Mouse (Mus musculus): ENCODE data around the gene Sema3b. TPM values are rescaled to one million over a fixed set of nuclear protein-coding genes. Genes with fewer than 3 reads are reported as not detected.

Gene Sema3b
- 5.1 TPM in 2 replicates for polyA plus RNA-seq (2016; fragmentation: Nextera tagmentation; extraction: Ambion mirVana)

DNA sequence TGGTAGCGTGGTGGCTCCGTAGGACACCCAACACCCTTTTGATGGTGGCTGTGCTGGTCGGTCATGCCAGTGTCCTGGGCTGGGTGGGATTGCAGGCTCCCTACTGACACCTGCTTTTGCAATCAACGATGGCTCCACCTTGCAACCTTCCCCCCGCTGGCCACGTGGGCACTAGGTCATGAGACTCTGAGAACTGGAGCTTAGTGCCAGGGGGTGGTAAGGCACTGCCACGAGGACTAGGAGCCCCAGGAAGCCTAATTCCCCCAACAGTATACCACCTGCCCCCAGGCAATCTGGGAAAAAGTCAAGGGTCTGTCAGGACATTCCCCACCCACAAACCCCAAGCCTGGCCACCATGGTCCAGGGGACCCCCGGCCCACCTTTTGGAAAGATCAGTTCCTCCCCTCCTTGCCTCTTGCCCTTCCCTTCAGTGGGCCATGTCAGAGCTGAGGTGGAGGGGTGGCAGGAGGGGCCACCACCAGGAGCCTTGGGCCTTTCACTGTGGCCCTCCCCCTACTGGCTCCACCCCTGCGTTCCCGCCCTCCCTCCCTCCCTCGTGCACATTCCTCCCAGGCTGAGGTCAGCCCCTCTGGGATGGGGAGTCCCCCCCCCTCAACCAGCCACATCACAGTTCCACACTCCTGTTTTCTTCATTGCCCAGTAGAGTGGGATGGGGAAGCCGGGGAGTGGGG, at the start of gene Sema3b:
Gene Sema3b, minus strand, starts transcription at position 489 of the 692 bp plus-strand sequence.
- Histone ChIP-seq H3K9me3 (replicated peaks) (no peaks in the 10 kb centered on the region), H3K27ac (0 out of 2 replicates have a peak within 1 kb of the TSS, but pooled peaks have one; percentile 46), H3K4me2 (replicated peaks) (no peak within 1 kb of the TSS), H3K27me3 (peaks cover 3% of the 10 kb centered on the region; the same call in 1 of the 2 replicates), H3K36me3 (0 out of 2 replicates have a peak, but pooled peaks cover under 1% of the 10 kb centered on the region), H3K4me1 (peaks cover 72% of the 10 kb centered on the region), H3K4me3 (no peak within 1 kb of the TSS), H3K9ac (no peak within 1 kb of the TSS)
- 45% methylated on average over 11 of the region's 12 CpGs for WGBS
- ATAC-seq (ENCODE audit: low FRiP score): no peak

DNA sequence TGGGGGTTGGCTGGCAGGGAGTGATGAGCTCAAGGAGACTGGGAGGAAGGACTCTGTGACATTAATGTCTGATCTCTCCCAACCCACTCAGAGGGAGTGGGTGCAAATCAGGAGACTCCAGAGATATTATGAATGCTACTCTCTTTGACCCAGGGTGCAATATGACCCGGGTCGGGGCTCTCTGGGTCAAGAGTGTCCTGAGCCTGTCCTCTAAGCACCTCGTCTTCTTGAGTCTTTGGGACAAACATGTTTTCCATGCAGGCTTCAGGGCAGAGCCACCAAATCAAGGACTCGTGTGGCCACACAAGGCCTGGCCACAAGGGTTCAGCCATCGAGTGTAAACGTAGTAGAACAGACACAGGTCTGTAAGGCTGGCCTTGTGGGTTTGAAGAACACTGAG, 49.1 kb upstream of the Sema3b start:
- ATAC-seq (ENCODE audit: low FRiP score): no peak
- WGBS: 87% methylated on average over 6 of the region's 6 CpGs

DNA sequence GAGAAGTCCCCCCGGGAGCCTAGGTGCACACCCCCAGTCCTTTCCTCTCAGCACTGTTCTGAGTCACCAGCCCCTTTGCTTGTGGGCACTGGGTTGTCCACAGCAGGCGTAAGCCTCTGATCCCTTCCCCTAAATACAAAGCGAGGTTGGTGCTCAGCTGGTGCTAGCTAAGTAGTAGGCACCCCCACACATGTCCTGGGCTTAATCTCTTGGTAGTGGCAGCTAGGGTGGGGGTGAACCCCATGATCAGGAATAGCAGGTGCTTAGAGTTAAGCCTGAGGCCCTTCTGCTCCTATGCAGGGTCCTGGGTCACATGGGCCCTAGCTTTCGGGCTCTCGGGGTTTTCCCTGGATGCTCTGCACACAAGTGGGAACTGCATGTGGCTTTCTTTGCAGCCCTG, 48.1 kb upstream of the Sema3b start:
- 84% methylated on average over 5 of the region's 5 CpGs for WGBS
- H3K27ac ChIP-seq: no peak overlapping the region
- H3K9ac ChIP-seq: no peak overlapping the region
- no peak overlapping the region for H3K4me2 ChIP-seq (replicated peaks)
- no peak for ATAC-seq (ENCODE audit: low FRiP score)
- H3K4me1 ChIP-seq: 0 out of 2 replicates have a peak, but pooled peaks cover 9% of the 10 kb centered on the region
- H3K36me3 ChIP-seq: no peaks in the 10 kb centered on the region
- no peaks in the 10 kb centered on the region for H3K27me3 ChIP-seq
- no peak overlapping the region for H3K4me3 ChIP-seq
- no peaks in the 10 kb centered on the region for H3K9me3 ChIP-seq (replicated peaks)

More for the DNA sequence above, 49.1 kb upstream of the Sema3b start:
- no peaks in the 10 kb centered on the region for H3K27me3 ChIP-seq
- 0 out of 2 replicates have a peak, but pooled peaks cover 9% of the 10 kb centered on the region for H3K4me1 ChIP-seq
- H3K9me3 ChIP-seq (replicated peaks): no peaks in the 10 kb centered on the region
- H3K36me3 ChIP-seq: no peaks in the 10 kb centered on the region
- H3K27ac ChIP-seq: no peak overlapping the region
- no peak overlapping the region for H3K4me3 ChIP-seq
- no peak overlapping the region for H3K9ac ChIP-seq
- H3K4me2 ChIP-seq (replicated peaks): no peak overlapping the region

DNA sequence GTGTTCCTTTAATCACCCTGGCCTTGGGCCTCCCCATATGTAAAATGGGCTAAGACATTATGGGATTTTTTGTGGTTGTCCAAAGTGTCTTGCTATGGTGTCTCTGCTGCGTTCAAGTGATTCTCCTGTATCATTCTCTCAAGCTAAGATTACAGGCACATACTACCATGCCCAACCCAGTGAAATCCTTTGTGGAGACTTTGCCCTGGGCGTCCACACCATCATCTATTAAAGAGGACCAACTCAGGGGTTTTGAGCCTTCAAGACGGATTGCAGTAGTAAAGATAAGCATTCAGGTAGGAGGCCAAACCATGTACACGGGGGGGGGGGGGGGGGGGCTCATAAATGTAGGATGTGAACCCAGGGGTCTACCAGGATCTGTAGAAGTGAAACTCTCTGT, 45.6 kb upstream of the Sema3b start:
- Histone ChIP-seq H3K4me1 (peaks cover 21% of the 10 kb centered on the region), H3K27me3 (no peaks in the 10 kb centered on the region), H3K4me3 (no peak overlapping the region), H3K27ac (no peak overlapping the region), H3K36me3 (no peaks in the 10 kb centered on the region), H3K9me3 (replicated peaks) (no peaks in the 10 kb centered on the region), H3K4me2 (replicated peaks) (no peak overlapping the region), H3K9ac (no peak overlapping the region)
- 88% methylated on average over 4 of the region's 4 CpGs for WGBS
- ATAC-seq (ENCODE audit: low FRiP score): no peak

DNA sequence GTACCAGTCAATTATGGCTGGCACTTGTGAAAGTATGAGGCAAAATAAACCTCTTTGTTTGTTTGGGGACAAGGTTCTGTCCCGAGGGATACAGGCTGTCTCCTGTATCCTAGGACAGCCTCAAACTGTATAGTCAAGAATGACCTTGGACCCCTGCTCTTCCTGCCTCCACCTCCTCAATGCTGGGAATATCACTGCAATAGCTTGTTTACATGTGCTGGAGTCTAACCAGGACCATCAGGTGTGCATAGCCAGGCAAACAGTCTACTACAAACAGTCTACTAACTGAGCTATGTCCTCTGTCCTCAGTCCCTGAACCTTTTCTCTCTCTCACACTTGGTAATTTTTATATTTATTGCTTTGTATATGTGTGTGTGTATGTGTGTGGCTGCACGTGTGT, 44.4 kb upstream of the Sema3b start:
- Histone ChIP-seq H3K36me3 (no peaks in the 10 kb centered on the region), H3K27ac (no peak overlapping the region), H3K4me1 (peaks cover 17% of the 10 kb centered on the region), H3K4me2 (replicated peaks) (no peak overlapping the region), H3K27me3 (no peaks in the 10 kb centered on the region), H3K4me3 (no peak overlapping the region), H3K9me3 (replicated peaks) (no peaks in the 10 kb centered on the region), H3K9ac (no peak overlapping the region)
- no peak for ATAC-seq (ENCODE audit: low FRiP score)
- 79% methylated on average over 2 of the region's 2 CpGs for WGBS

DNA sequence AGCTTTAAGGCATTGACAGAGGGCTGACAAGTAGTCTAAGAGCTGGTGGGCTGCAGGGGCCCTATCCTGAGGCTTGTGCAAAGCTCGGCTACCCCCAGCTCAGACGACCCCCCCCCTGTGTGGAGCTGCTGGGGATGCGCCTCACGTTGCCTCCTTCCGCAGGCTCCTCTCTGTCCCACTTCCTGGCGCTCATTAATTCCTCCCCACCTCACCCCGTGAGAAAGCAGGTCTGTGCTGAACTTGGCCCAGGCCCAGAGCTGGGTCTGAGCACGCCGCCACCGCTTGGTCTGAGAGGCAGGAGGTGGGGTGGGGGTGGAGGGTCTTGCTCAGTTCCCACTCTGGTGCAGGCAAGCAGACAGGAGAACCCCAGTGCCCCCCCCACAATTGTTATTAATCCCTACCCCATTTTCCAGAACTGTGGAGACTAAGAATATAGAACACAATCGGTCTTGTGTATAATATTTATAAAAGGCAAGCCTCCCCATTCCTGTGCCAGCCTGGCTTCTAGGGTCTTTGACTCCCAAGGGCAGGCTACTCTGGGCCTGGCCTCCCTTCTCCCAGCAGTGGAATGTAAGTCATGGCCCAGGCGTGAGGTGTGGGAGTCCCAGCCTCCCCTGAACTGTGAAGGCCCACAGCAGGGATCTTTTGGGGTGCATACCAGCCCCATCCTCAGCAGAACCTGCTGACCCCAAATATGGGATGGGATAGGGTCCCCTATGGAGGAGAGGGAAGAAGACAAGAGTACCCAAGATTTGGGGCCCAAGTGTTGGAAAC, 41.9 kb upstream of the Sema3b start:
- H3K4me3 ChIP-seq: no peak overlapping the region
- H3K4me1 ChIP-seq: peaks cover 17% of the 10 kb centered on the region
- ATAC-seq (ENCODE audit: low FRiP score): peak; percentile 84
- WGBS: 32% methylated on average over 12 of the region's 12 CpGs
- H3K4me2 ChIP-seq (replicated peaks): no peak overlapping the region; the same call in 1 of the 2 replicates
- no peaks in the 10 kb centered on the region for H3K36me3 ChIP-seq
- H3K9ac ChIP-seq: no peak overlapping the region
- H3K27ac ChIP-seq: peak overlapping the region; percentile 57
- no peaks in the 10 kb centered on the region for H3K27me3 ChIP-seq
- H3K9me3 ChIP-seq (replicated peaks): no peaks in the 10 kb centered on the region

DNA sequence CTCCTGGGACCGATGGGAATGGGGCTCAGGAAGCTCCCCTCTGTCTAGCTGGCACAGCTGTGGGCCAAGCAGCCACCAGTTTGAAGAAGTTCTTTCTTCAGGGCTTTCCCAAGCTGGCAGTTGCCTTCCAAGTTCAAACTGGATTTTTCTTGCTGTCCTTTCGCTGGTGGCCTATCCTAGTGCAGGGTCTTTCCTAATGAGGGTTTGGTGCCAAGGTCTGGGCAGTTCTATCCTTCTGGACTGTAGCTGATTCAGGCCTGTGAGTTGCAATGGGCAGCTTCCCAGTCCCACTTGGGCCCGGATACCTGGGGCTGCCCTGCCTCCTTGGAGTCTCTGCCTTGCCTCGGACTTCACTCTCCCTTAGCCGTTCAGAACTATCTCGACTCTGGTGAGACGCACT, 41.2 kb upstream of the Sema3b start:
- WGBS: 75% methylated on average over 7 of the region's 7 CpGs
- Histone ChIP-seq H3K4me2 (replicated peaks) (no peak overlapping the region), H3K27ac (peak overlapping the region; percentile 57), H3K9ac (no peak overlapping the region; the same call in 1 of the 2 replicates), H3K4me1 (peaks cover 20% of the 10 kb centered on the region), H3K4me3 (no peak overlapping the region), H3K36me3 (no peaks in the 10 kb centered on the region), H3K27me3 (no peaks in the 10 kb centered on the region), H3K9me3 (replicated peaks) (no peaks in the 10 kb centered on the region)
- ATAC-seq (ENCODE audit: low FRiP score): no peak

DNA sequence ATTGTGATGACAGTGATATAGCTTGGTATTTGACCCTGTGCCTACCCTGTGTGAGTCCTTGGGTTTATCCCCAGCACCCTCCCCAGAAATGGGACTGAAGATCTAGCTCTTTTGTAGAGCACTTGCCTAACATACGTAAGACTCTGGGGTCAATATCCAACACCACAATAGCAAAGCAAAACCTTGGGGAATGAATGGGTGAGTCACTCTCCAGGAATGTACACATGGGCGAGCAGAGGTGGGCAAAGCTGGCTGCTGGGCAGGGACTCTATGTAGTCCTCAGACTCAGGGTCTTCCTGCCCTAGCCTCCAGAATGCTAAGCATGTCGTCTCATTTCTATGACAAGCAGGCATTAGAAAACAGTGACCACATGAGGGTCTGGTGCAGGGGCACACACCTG, 39.7 kb upstream of the Sema3b start:
- Histone ChIP-seq H3K9me3 (replicated peaks) (no peaks in the 10 kb centered on the region), H3K4me2 (replicated peaks) (no peak overlapping the region), H3K9ac (no peak overlapping the region), H3K27ac (no peak overlapping the region), H3K36me3 (no peaks in the 10 kb centered on the region), H3K27me3 (no peaks in the 10 kb centered on the region), H3K4me1 (peaks cover 30% of the 10 kb centered on the region), H3K4me3 (no peak overlapping the region)
- ATAC-seq (ENCODE audit: low FRiP score): no peak
- WGBS: 80% methylated on average over 3 of the region's 3 CpGs

DNA sequence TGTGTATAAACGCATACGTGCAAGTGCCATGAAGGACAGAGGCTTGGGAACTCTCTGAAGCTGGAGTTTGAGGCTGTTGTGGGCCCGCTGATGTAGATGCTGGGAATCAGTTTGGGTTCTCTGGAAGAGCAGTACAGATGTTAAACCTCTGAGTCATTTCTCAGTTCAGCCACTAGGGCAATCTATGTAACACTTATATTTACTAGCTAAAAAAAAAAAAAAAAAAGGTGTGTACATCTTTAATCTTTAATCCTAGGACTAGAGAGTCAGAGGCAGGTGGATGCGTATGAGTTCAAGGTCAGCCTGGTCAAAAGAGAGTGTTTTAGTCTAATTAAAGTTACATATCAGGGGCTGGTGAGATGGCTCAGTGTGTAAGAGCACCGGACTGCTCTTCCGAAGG, 37.9 kb upstream of the Sema3b start:
- Histone ChIP-seq H3K36me3 (no peaks in the 10 kb centered on the region), H3K27me3 (no peaks in the 10 kb centered on the region), H3K4me2 (replicated peaks) (no peak overlapping the region), H3K27ac (no peak overlapping the region), H3K4me1 (peaks cover 30% of the 10 kb centered on the region), H3K9me3 (replicated peaks) (no peaks in the 10 kb centered on the region), H3K4me3 (no peak overlapping the region), H3K9ac (no peak overlapping the region)
- ATAC-seq (ENCODE audit: low FRiP score): no peak
- 81% methylated on average over 6 of the region's 6 CpGs for WGBS

DNA sequence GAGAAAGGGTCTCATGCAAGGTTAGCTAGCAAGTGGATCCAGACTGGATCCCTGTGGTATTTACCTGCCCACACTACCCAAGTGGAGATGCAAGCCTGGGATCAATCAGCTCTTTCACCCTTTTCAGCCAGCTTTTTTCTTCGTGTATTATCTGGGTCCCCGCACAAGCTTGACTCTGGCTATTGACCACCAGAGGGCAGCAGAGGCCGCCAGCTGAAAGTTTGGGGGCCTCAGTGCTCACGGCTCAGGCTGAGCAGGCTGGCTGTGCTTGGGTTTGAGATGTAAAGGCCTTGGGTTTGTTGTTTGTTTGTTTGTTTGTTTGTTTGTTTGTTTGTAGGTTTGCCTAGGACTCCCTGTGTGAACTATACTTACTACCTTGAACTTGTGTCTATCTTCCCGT, 36.5 kb upstream of the Sema3b start:
- WGBS: 9% methylated on average over 5 of the region's 5 CpGs
- Histone ChIP-seq H3K4me3 (no peak overlapping the region), H3K4me2 (replicated peaks) (no peak overlapping the region), H3K4me1 (peaks cover 25% of the 10 kb centered on the region), H3K9ac (no peak overlapping the region), H3K27me3 (no peaks in the 10 kb centered on the region), H3K27ac (no peak overlapping the region), H3K9me3 (replicated peaks) (no peaks in the 10 kb centered on the region), H3K36me3 (no peaks in the 10 kb centered on the region)
- peak; percentile 36; the same call in 1 of the 2 replicates for ATAC-seq (ENCODE audit: low FRiP score)

DNA sequence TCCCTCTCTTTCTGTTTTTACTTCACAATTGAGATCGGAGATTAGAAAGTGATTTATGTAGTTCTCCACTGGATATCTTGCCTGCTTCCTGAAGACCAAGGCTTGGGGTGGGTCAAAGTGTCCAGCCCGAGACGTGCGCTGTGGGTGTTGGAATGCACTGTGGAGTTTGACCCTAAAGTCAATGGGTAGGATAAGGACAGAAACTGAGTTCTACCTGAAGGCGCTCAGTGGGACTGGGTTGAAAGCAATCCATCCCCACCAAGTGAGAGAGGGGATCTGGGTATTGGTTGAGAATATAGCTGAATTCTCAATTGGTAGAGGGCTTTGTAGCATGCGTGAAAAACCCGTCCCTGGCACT, 36.1 kb upstream of the Sema3b start:
- no peak overlapping the region; the same call in 1 of the 2 replicates for H3K9ac ChIP-seq
- WGBS: 58% methylated on average over 7 of the region's 7 CpGs
- no peaks in the 10 kb centered on the region for H3K9me3 ChIP-seq (replicated peaks)
- no peaks in the 10 kb centered on the region for H3K36me3 ChIP-seq
- peak overlapping the region; percentile 62 for H3K4me2 ChIP-seq (replicated peaks)
- ATAC-seq (ENCODE audit: low FRiP score): peak; percentile 24; the same call in 1 of the 2 replicates
- peak overlapping the region; percentile 32; the same call in 1 of the 2 replicates for H3K4me3 ChIP-seq
- H3K27me3 ChIP-seq: no peaks in the 10 kb centered on the region
- peaks cover 20% of the 10 kb centered on the region for H3K4me1 ChIP-seq
- no peak overlapping the region for H3K27ac ChIP-seq

DNA sequence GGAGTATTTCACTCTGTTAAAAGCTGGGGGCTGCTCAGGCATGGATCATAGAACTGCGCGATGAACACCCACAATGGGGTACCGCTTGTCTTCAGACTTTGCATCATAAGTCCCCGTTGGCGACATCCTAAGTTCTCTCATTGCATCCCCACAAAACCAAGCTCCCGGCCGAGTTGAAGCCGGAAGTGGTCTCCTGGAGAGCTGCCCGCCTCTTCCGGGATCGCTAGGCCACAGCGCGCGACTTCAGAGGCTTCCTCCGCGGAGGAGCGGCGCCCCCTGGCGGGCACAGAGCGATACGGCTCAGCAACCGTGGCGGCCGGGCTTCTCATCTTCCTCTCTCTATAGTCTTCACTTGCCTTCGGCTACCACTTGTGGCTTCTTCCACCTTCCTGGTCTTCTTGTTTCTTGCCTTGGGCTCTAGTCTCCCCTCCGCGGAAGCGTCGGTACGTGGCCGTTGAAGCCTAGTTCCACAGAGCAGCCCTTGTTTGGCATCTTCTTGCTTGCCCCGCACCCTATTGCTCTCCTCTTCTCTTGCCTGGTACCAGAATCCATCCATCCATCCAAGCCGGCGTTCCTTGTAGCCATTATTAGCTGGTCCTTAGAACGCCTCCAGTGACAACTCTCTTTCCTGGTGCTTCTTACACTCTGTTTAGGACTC, 35.6 kb upstream of the Sema3b start:
- no peaks in the 10 kb centered on the region for H3K36me3 ChIP-seq
- ATAC-seq (ENCODE audit: low FRiP score): peak; percentile 80
- WGBS: 4% methylated on average over 35 of the region's 35 CpGs
- H3K9ac ChIP-seq: peak overlapping the region; percentile 57
- peak overlapping the region; percentile 62 for H3K4me2 ChIP-seq (replicated peaks)
- no peaks in the 10 kb centered on the region for H3K9me3 ChIP-seq (replicated peaks)
- no peaks in the 10 kb centered on the region for H3K27me3 ChIP-seq
- H3K27ac ChIP-seq: peak overlapping the region; percentile 62; the same call in 1 of the 2 replicates
- H3K4me1 ChIP-seq: peaks cover 22% of the 10 kb centered on the region
- H3K4me3 ChIP-seq: peak overlapping the region; percentile 32

Data from hindbrain, embryonic 12.5 days (tissue).